8 mouse cellular contexts compared by ENCODE assay signal in genomic region chr5:148547870-148548456, GRCm38 (mm10). TPM values are rescaled to one million over a fixed set of nuclear protein-coding genes. Genes with fewer than 3 reads are reported as not detected.
DNase-seq lines count a peak whose midpoint lies in the region; ATAC-seq lines count a peak whose summit lies in the region.

No protein-coding gene starts in this region.

- H3K4me2 ChIP-seq in lung, embryonic 16.5 days (ENCODE audit: low read depth, low read length) = peak overlapping the region; percentile 34
- H3K4me2 ChIP-seq in intestine, embryonic 16.5 days (ENCODE audit: low read depth, low read length) = peak overlapping the region; percentile 34

- H3K27me3 ChIP-seq in lung, embryonic 16.5 days (ENCODE audit: control insufficient read depth, insufficient read depth, low read depth, low read length) = no peaks in the 10 kb centered on the region
- H3K27me3 ChIP-seq in intestine, embryonic 16.5 days (replicated peaks; ENCODE audit: control insufficient read depth, insufficient read depth, low read length) = no peaks in the 10 kb centered on the region

- peak overlapping the region; percentile 33 for H3K9ac ChIP-seq in lung, embryonic 16.5 days (ENCODE audit: low read length)
- no peak overlapping the region for H3K9ac ChIP-seq in intestine, embryonic 16.5 days (ENCODE audit: low read depth, low read length)

- H3K4me3 ChIP-seq in lung, embryonic 16.5 days (ENCODE audit: low read length) = no peak overlapping the region
- peak overlapping the region; percentile 4; the same call in 1 of the 2 replicates for H3K4me3 ChIP-seq in intestine, embryonic 16.5 days (ENCODE audit: low read length)

- 13% methylated on average over 10 of the region's 10 CpGs for WGBS in lung, embryonic 16.5 days
- WGBS in intestine, embryonic 16.5 days = 27% methylated on average over 10 of the region's 10 CpGs

- DNase-seq in cerebellum, adult 9-10 months = peak; percentile 57
- DNase-seq in cerebellum, adult 11-12 months = no peak
- no peak for DNase-seq in lung, adult 18-20 months
- DNase-seq in retina, postnatal 1 day = peak; percentile 62
- no peak for DNase-seq in adrenal gland, postnatal 36 days
- DNase-seq in right cerebral cortex, postnatal 14 days = no peak

- ATAC-seq in lung, embryonic 16.5 days (ENCODE audit: low read depth) = no peak
- no peak for ATAC-seq in intestine, embryonic 16.5 days

- peaks cover 38% of the 10 kb centered on the region for H3K4me1 ChIP-seq in lung, embryonic 16.5 days (replicated peaks; ENCODE audit: control insufficient read depth, insufficient read depth, low read length)
- peaks cover 26% of the 10 kb centered on the region for H3K4me1 ChIP-seq in intestine, embryonic 16.5 days (ENCODE audit: control insufficient read depth, insufficient read depth, low read length)

- no peaks in the 10 kb centered on the region for H3K36me3 ChIP-seq in lung, embryonic 16.5 days (ENCODE audit: control insufficient read depth, insufficient read depth, low read length)
- no peaks in the 10 kb centered on the region for H3K36me3 ChIP-seq in intestine, embryonic 16.5 days (ENCODE audit: control insufficient read depth, insufficient read depth, low read length)

- H3K27ac ChIP-seq in lung, embryonic 16.5 days (ENCODE audit: low read length) = peak overlapping the region; percentile 38; the same call in 1 of the 2 replicates
- H3K27ac ChIP-seq in intestine, embryonic 16.5 days (ENCODE audit: low read length) = peak overlapping the region; percentile 73

- no peaks in the 10 kb centered on the region for H3K9me3 ChIP-seq in lung, embryonic 16.5 days (ENCODE audit: control insufficient read depth, low read length)
- no peaks in the 10 kb centered on the region for H3K9me3 ChIP-seq in intestine, embryonic 16.5 days (ENCODE audit: control insufficient read depth, low read length)

RNA-seq across cellular contexts. Expression of gene Ubl3, which starts 4.6 kb away (rescaled TPM):
- polyA plus RNA-seq in lung, embryonic 16.5 days (2015; fragmentation: Nextera tagmentation; extraction: Ambion mirVana) = 55.9 and 73.5 TPM in 2 replicates
- polyA plus RNA-seq in intestine, embryonic 16.5 days (2015; fragmentation: Nextera tagmentation; extraction: Ambion mirVana) = 27.0 and 59.0 TPM in 2 replicates
- 100 to 1,000 TPM; 145 to 188 TPM for total RNA-seq in adrenal gland, postnatal 36 days (2021)

Comparison
In these comparisons a context has a peak if more than half of its experiments do, and no peak if none do; other contexts are left out.
1. DNase-seq: peak in cerebellum, adult 9-10 months (single experiment) and retina, postnatal 1 day (single experiment); none in cerebellum, adult 11-12 months (single experiment), lung, adult 18-20 months (0 of 2), adrenal gland, postnatal 36 days (0 of 2) and right cerebral cortex, postnatal 14 days (single experiment).